Comparison of ENCODE assay signal across 9 mouse cellular contexts in genomic region chr11:45678666-45679292, GRCm38 (mm10).
DNase-seq lines count a peak whose midpoint lies in the region; ATAC-seq and TF ChIP-seq lines count a peak whose summit lies in the region.
"Had no signal": no experiment of that assay in that cellular context is flagged by ENCODE, and none has a peak within 500 bp of the region (broad histone marks: within the 10 kb centered on the region; RNA-seq: fewer than 3 reads in every experiment).

No protein-coding gene starts in this region.

- no peak for TF ChIP-seq EP300 in CH12.LX (IDR thresholded peaks at IDR 0.05; ENCODE audit: low read length)

- WGBS in forebrain, embryonic 11.5 days = 63% methylated on average over 11 of the region's 11 CpGs
- WGBS in heart, embryonic 15.5 days = 49% methylated on average over 11 of the region's 11 CpGs

- H3K27me3 ChIP-seq in CH12.LX (replicated peaks) = no peaks in the 10 kb centered on the region
- no peaks in the 10 kb centered on the region for H3K27me3 ChIP-seq in forebrain, embryonic 11.5 days (ENCODE audit: control insufficient read depth, insufficient read depth, low read length)
- no peaks in the 10 kb centered on the region for H3K27me3 ChIP-seq in heart, embryonic 15.5 days

- no peaks in the 10 kb centered on the region for H3K9me3 ChIP-seq in CH12.LX (replicated peaks; ENCODE audit: low read length)
- no peaks in the 10 kb centered on the region for H3K9me3 ChIP-seq in forebrain, embryonic 11.5 days (ENCODE audit: control insufficient read depth, low read length)
- no peaks in the 10 kb centered on the region for H3K9me3 ChIP-seq in heart, embryonic 15.5 days (replicated peaks)
- H3K9me3 ChIP-seq: megakaryocyte, embryonic 14.5 days had no signal

- H3K4me2 ChIP-seq in CH12.LX (ENCODE audit: insufficient read depth, low read depth, poor library complexity, severe bottlenecking) = peak overlapping the region; percentile 77
- H3K4me2 ChIP-seq in forebrain, embryonic 11.5 days (ENCODE audit: low read depth, low read length, severe bottlenecking) = no peak overlapping the region
- H3K4me2 ChIP-seq in heart, embryonic 15.5 days = no peak overlapping the region

- ATAC-seq in forebrain, embryonic 11.5 days (replicated peaks; ENCODE audit: low FRiP score) = no peak
- ATAC-seq in heart, embryonic 15.5 days (replicated peaks; ENCODE audit: insufficient number of reproducible peaks, insufficient read depth, low FRiP score, low read depth) = peak; percentile 35; the same call in 1 of the 2 replicates

- H3K9ac ChIP-seq in CH12.LX (ENCODE audit: insufficient read depth, low read depth) = no peak overlapping the region
- H3K9ac ChIP-seq in forebrain, embryonic 11.5 days (ENCODE audit: low read length) = no peak overlapping the region
- H3K9ac ChIP-seq in heart, embryonic 15.5 days = no peak overlapping the region

- H3K27ac ChIP-seq in CH12.LX (ENCODE audit: insufficient read depth, low read depth) = no peak overlapping the region
- no peak overlapping the region for H3K27ac ChIP-seq in forebrain, embryonic 11.5 days (ENCODE audit: low read depth, low read length)
- H3K27ac ChIP-seq in heart, embryonic 15.5 days = 0 out of 2 replicates have a peak overlapping the region, but pooled peaks have one; percentile 6

- TF ChIP-seq POLR2A in CH12.LX (IDR thresholded peaks at IDR 0.05; ENCODE audit: low read depth, low read length) = no peak

- H3K4me3 ChIP-seq in CH12.LX (replicated peaks in 1 of 3; ENCODE audit: low read depth in 2 of 3, low read length in 2 of 3, poor library complexity in 1 of 3) = no peak overlapping the region
- H3K4me3 ChIP-seq in forebrain, embryonic 11.5 days (ENCODE audit: low read depth, low read length) = no peak overlapping the region
- no peak overlapping the region for H3K4me3 ChIP-seq in heart, embryonic 15.5 days
- H3K4me3 ChIP-seq: megakaryocyte, embryonic 14.5 days had no signal

- DNase-seq in CH12.LX (ENCODE audit: extremely low read depth) = peak; percentile 84
- peak; percentile 28 for DNase-seq in brain, embryonic 18.5 days (ENCODE audit: low read depth, low spot score)
- peak; percentile 79 for DNase-seq in forebrain, embryonic 11.5 days (ENCODE audit: low spot score)
- peak; percentile 76 to 79 for DNase-seq in kidney, postnatal 4 days
- DNase-seq in lung, adult 18-20 months = peak; percentile 39 to 45
- peak; percentile 3 for DNase-seq in ovary, adult 18-20 months (ENCODE audit: low spot score)
- peak; percentile 16 for DNase-seq in thymus, postnatal 0 days (ENCODE audit: low spot score)

- H3K79me2 ChIP-seq in CH12.LX (replicated peaks; ENCODE audit: control insufficient read depth, extremely low read depth, insufficient read depth, poor library complexity, severe bottlenecking) = no peaks in the 10 kb centered on the region

- peak; percentile 82 to 99 for TF ChIP-seq CTCF in CH12.LX (conservative IDR thresholded peaks at IDR 0.05 in 1 of 2, IDR thresholded peaks at IDR 0.05 in 1 of 2; ENCODE audit: low read depth in 2 of 2, low read length in 2 of 2)

- dilution Hi-C loops in CH12.LX (cut with MboI; ENCODE audit: extremely low pct_ligation_motif_present, extremely low pct_unique_long_range_greater_than_20kb, low sequenced_read_pairs) = no loop called here

- H3K4me1 ChIP-seq in CH12.LX (ENCODE audit: control insufficient read depth in 1 of 2, insufficient read depth in 2 of 2) = peaks cover 0 to 6% of the 10 kb centered on the region in 2 experiments; a peak in 2 of 4 replicates
- no peaks in the 10 kb centered on the region for H3K4me1 ChIP-seq in forebrain, embryonic 11.5 days (replicated peaks; ENCODE audit: control insufficient read depth, insufficient read depth, low read length)
- peaks cover 11% of the 10 kb centered on the region for H3K4me1 ChIP-seq in heart, embryonic 15.5 days (replicated peaks)
- H3K4me1 ChIP-seq: megakaryocyte, embryonic 14.5 days had no signal

- TF ChIP-seq RAD21 in CH12.LX (IDR thresholded peaks at IDR 0.05; ENCODE audit: low read depth, low read length) = peak; percentile 53

- no peaks in the 10 kb centered on the region for H3K36me3 ChIP-seq in CH12.LX (replicated peaks in 1 of 2; ENCODE audit: control insufficient read depth in 1 of 2, insufficient read depth in 1 of 2, low read length in 1 of 2)
- no peaks in the 10 kb centered on the region for H3K36me3 ChIP-seq in forebrain, embryonic 11.5 days (ENCODE audit: control insufficient read depth, insufficient read depth, low read length)
- no peaks in the 10 kb centered on the region for H3K36me3 ChIP-seq in heart, embryonic 15.5 days

- in situ Hi-C loops in CH12.LX (cut with MboI; ENCODE audit: low pct_ligation_motif_present, low pct_unique_long_range_greater_than_20kb, low sequenced_read_pairs) = no loop called here

TF ChIP-seq in CH12.LX, 34 proteins besides CTCF, POLR2A, EP300 and RAD21:
- no peak for TF ChIP-seq E2F4 (IDR thresholded peaks at IDR 0.05; ENCODE audit: insufficient replicate concordance, low read depth, low read length)
- TF ChIP-seq ZC3H11A (IDR thresholded peaks at IDR 0.05; ENCODE audit: low read depth, low read length) = no peak
- TF ChIP-seq MYC (IDR thresholded peaks at IDR 0.05; ENCODE audit: low read depth, low read length) = no peak
- no peak for TF ChIP-seq SIN3A (IDR thresholded peaks at IDR 0.05; ENCODE audit: low read length)
- no peak for TF ChIP-seq CHD1 (IDR thresholded peaks at IDR 0.05; ENCODE audit: low read depth, low read length)
- 0 out of 2 replicates have a peak, but pooled peaks have one; percentile 5 for TF ChIP-seq NELFE (IDR thresholded peaks at IDR 0.05; ENCODE audit: low read depth, low read length)
- TF ChIP-seq GABPA (IDR thresholded peaks at IDR 0.05; ENCODE audit: insufficient replicate concordance, low read depth, low read length) = no peak
- 0 out of 2 replicates have a peak, but pooled peaks have one; percentile 13 for TF ChIP-seq ELF1 (IDR thresholded peaks at IDR 0.05; ENCODE audit: low read depth, low read length)
- TF ChIP-seq SMC3 (IDR thresholded peaks at IDR 0.05; ENCODE audit: low read depth, low read length) = peak; percentile 61
- TF ChIP-seq HCFC1 (IDR thresholded peaks at IDR 0.05; ENCODE audit: low read depth, low read length) = no peak
- TF ChIP-seq BHLHE40 (IDR thresholded peaks at IDR 0.05; ENCODE audit: low read depth, low read length) = no peak

Comparison
In these comparisons a context has a peak if more than half of its experiments do, and no peak if none do; other contexts are left out.
1. DNase-seq: peak in every context shown above with its lines; median percentile 84 in CH12.LX; 79 in forebrain, embryonic 11.5 days; 78 in kidney, postnatal 4 days; 42 in lung, adult 18-20 months; 28 in brain, embryonic 18.5 days; 16 in thymus, postnatal 0 days; 3 in ovary, adult 18-20 months.